Mouse (Mus musculus) intestine, embryonic 14.5 days (tissue): ENCODE data around the gene Zfp316. TPM values are rescaled to one million over a fixed set of nuclear protein-coding genes. Genes with fewer than 3 reads are reported as not detected.

ENCODE experiments used
- ATAC-seq: fragments of 200-750 bp; cut with Nextera tagmentation; replicated peaks from 2 replicates; pipeline ENCODE4 v1.8.0; 2017; ENCODE audit warnings: low read depth, moderate number of reproducible peaks, moderate TSS enrichment, moderate library complexity; ENCODE audit not compliant: low FRiP score, low TSS enrichment
- DNase-seq: peaks from one replicate; pipeline ENCODE4 v3.0.0-alpha.2; 2018; ENCODE audit warnings: low spot score
- H3K27ac ChIP-seq: fragments of 300-500 bp; sonication (generic); 2 replicates; pipeline ENCODE4 v1.5.1; 2014; ENCODE audit warnings: low read depth, mild to moderate bottlenecking, control low read depth
- H3K27me3 ChIP-seq: fragments of 300-500 bp; sonication (generic); replicated peaks from 2 replicates; pipeline ENCODE4 v1.6.1; 2014; ENCODE audit warnings: low read length, control low read depth; ENCODE audit not compliant: control insufficient read depth, insufficient read depth
- H3K36me3 ChIP-seq: fragments of 300-500 bp; sonication (generic); 2 replicates; pipeline ENCODE4 v1.6.1; 2014; ENCODE audit warnings: low read length, control low read depth; ENCODE audit not compliant: control insufficient read depth, insufficient read depth
- H3K4me1 ChIP-seq: fragments of 300-500 bp; sonication (generic); replicated peaks from 2 replicates; pipeline ENCODE4 v1.6.1; 2014; ENCODE audit warnings: low read length, control low read depth, mixed read lengths; ENCODE audit not compliant: control insufficient read depth, insufficient read depth
- H3K4me2 ChIP-seq: fragments of 300-500 bp; sonication (generic); 2 replicates; pipeline ENCODE4 v1.6.1; 2014; ENCODE audit warnings: low read length
- H3K4me3 ChIP-seq: fragments of 300-500 bp; sonication (generic); 2 replicates; pipeline ENCODE4 v1.5.1; 2014; ENCODE audit warnings: low read depth, low read length, control low read depth, mixed read lengths
- H3K9ac ChIP-seq: fragments of 300-500 bp; sonication (generic); 2 replicates; pipeline ENCODE4 v1.6.1; 2014; ENCODE audit warnings: mild to moderate bottlenecking, low read length
- H3K9me3 ChIP-seq: fragments of 300-500 bp; sonication (generic); 2 replicates; pipeline ENCODE4 v1.6.1; 2016; ENCODE audit warnings: low read length, control low read depth; ENCODE audit not compliant: control insufficient read depth
- WGBS: fragments of 180-500 bp; shearing (Covaris S2); extraction: QIAGEN DNeasy Blood & Tissue Kit; methylation state at CpG from one replicate; pipeline ENCODE4 v1.1.7; 2014; 5-methylcytosine and 5-hydroxymethylcytosine counted together
- polyA plus RNA-seq: library from polyadenylated mRNA; unstranded; fragments of >200 nt; fragmentation: Nextera tagmentation; extraction: Ambion mirVana; gene quantifications from 2 replicates; pipeline ENCODE4 v1.2.1, GENCODE M21; 2014

Zfp316 gene
- 1.2 and 2.0 TPM in 2 replicates for polyA plus RNA-seq

DNA sequence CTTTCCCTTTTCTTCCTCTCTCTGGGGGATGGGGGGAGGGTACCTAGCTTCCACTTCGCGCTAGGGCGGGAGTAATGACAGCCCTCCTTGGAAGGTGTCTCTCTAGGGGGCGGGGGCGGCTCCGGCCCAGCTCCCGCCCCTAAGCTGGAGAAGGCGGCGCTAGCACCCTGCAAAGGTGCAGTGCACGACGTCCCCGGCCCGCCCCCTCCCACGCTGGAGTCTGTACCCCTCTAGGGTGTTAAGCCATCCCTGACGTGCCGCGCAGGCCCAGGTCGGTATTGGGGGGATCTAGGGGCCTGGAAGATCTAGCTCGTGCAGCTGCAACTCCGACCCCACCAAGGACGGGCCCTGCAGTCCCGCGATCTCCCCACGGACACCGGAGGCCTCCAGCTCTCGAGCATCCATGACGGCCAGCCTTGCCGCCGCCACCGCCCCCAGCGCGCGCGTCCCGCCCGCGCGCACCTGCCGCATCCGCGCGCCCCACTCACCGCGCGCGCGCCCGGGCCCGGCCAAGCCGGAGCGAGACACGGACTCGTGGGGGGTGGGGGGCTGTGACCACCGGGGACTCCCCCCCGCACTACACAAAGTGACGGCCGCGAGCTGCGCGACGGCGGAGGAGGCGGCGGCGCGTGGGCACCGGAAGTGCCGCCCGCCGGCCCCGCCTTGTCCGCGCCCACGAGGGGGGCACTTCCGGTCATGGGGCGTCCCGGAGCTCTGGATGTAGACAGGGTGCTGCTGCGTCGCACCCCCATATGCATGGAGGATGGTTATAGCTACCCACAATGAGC is at the start of gene Zfp316:
Gene Zfp316, minus strand, starts transcription at position 660 of the 788 bp plus-strand sequence.
- ATAC-seq (peak; percentile 87), DNase-seq (peak; percentile 79)
- peak within 1 kb of the TSS; percentile 84 for H3K9ac ChIP-seq
- no peaks in the 10 kb centered on the region for H3K27me3 ChIP-seq
- peaks cover 6% of the 10 kb centered on the region for H3K4me1 ChIP-seq
- peak within 1 kb of the TSS; percentile 91 for H3K4me2 ChIP-seq
- no peaks in the 10 kb centered on the region for H3K9me3 ChIP-seq
- peak within 1 kb of the TSS; percentile 86 for H3K4me3 ChIP-seq
- H3K27ac ChIP-seq = no peak within 1 kb of the TSS
- WGBS = under 1% methylated on average over 65 of the region's 79 CpGs
- H3K36me3 ChIP-seq = no peaks in the 10 kb centered on the region

- no peak overlapping the region for H3K27ac ChIP-seq
- H3K27me3 ChIP-seq = no peaks in the 10 kb centered on the region
- peaks cover 54% of the 10 kb centered on the region for H3K36me3 ChIP-seq
- DNase-seq (no peak), ATAC-seq (no peak)
- 90% methylated on average over 8 of the region's 8 CpGs for WGBS
- H3K4me2 ChIP-seq = no peak overlapping the region
- no peak overlapping the region for H3K9ac ChIP-seq
- H3K9me3 ChIP-seq = no peaks in the 10 kb centered on the region
- no peak overlapping the region for H3K4me3 ChIP-seq
- H3K4me1 ChIP-seq = peaks cover 14% of the 10 kb centered on the region; the same call in 1 of the 2 replicates
These were observed 47.4 kb upstream of the Zfp316 start for GRCm38 (mm10) chr5:143317288-143317610.

GRCm38 (mm10) chr5:143316605-143317287 is 46.9 kb upstream of the Zfp316 start:
- Histone ChIP-seq H3K27me3 (no peaks in the 10 kb centered on the region), H3K9me3 (no peaks in the 10 kb centered on the region), H3K4me3 (no peak overlapping the region), H3K4me2 (no peak overlapping the region), H3K4me1 (peaks cover 14% of the 10 kb centered on the region; the same call in 1 of the 2 replicates), H3K9ac (no peak overlapping the region), H3K36me3 (peaks cover 52% of the 10 kb centered on the region), H3K27ac (no peak overlapping the region)
- DNase-seq (no peak), ATAC-seq (no peak)
- 96% methylated on average over 5 of the region's 5 CpGs for WGBS

GRCm38 (mm10) chr5:143315514-143315888 is 45.7 kb upstream of the Zfp316 start:
- Histone ChIP-seq H3K9me3 (no peaks in the 10 kb centered on the region), H3K4me1 (peaks cover 14% of the 10 kb centered on the region; the same call in 1 of the 2 replicates), H3K4me2 (peak overlapping the region; percentile 93), H3K9ac (peak overlapping the region; percentile 94), H3K36me3 (peaks cover 54% of the 10 kb centered on the region), H3K27ac (no peak overlapping the region), H3K27me3 (no peaks in the 10 kb centered on the region), H3K4me3 (peak overlapping the region; percentile 98)
- DNase-seq (no peak), ATAC-seq (peak; percentile 38; the same call in 1 of the 2 replicates)
- WGBS = 11% methylated on average over 8 of the region's 8 CpGs

- peaks cover 54% of the 10 kb centered on the region for H3K36me3 ChIP-seq
- ATAC-seq = peak; percentile 84
These were observed 45.1 kb upstream of the Zfp316 start, which contains the start of gene E130309D02Rik for GRCm38 (mm10) chr5:143314730-143315513. E130309D02Rik (minus strand) TSS chr5:143315360.

GRCm38 (mm10) chr5:143314183-143314729 is 44.4 kb upstream of the Zfp316 start:
- Histone ChIP-seq H3K27ac (peak overlapping the region; percentile 80), H3K27me3 (no peaks in the 10 kb centered on the region), H3K4me2 (peak overlapping the region; percentile 93), H3K4me1 (peaks cover 14% of the 10 kb centered on the region; the same call in 1 of the 2 replicates), H3K36me3 (peaks cover 54% of the 10 kb centered on the region), H3K9me3 (no peaks in the 10 kb centered on the region), H3K4me3 (peak overlapping the region; percentile 98), H3K9ac (peak overlapping the region; percentile 94)
- WGBS = 5% methylated on average over 16 of the region's 16 CpGs
- DNase-seq = peak; percentile 64
- no peak; the same call in 1 of the 2 replicates for ATAC-seq

More at GRCm38 (mm10) chr5:143314730-143315513, 45.1 kb upstream of the Zfp316 start, which contains the start of gene E130309D02Rik:
- WGBS = under 1% methylated on average over 100 of the region's 101 CpGs
- Histone ChIP-seq H3K27ac (peak within 1 kb of the TSS; percentile 80), H3K27me3 (no peaks in the 10 kb centered on the region), H3K9me3 (no peaks in the 10 kb centered on the region), H3K4me2 (peak within 1 kb of the TSS; percentile 93), H3K4me3 (peak within 1 kb of the TSS; percentile 98), H3K4me1 (peaks cover 14% of the 10 kb centered on the region; the same call in 1 of the 2 replicates), H3K9ac (peak within 1 kb of the TSS; percentile 94)
- DNase-seq = peak; percentile 95

DNA sequence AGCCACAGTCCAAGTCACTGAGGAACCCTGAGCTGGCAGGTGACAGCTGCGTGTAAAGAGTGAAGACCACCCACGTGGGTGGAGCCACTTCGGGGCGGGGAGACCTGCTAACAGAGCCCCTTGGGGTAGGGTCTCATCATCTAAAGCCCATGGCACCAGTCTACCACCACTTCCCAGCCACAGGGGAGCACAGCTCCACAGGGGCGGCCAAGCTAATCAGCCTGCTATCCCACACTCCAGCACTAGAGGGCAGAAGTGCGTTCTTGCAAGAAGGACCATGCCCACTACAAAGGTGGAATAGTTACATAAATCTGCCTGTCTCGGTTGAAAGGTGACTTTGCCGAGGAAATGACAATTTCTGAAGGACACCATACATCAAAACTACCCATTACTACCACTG is 42.1 kb upstream of the Zfp316 start:
- Histone ChIP-seq H3K36me3 (peaks cover 49% of the 10 kb centered on the region), H3K4me3 (no peak overlapping the region), H3K27me3 (no peaks in the 10 kb centered on the region), H3K27ac (no peak overlapping the region), H3K4me2 (no peak overlapping the region), H3K4me1 (peaks cover 14% of the 10 kb centered on the region; the same call in 1 of the 2 replicates), H3K9ac (no peak overlapping the region), H3K9me3 (no peaks in the 10 kb centered on the region)
- DNase-seq = peak; percentile 94
- 66% methylated on average over 8 of the region's 8 CpGs for WGBS
- no peak for ATAC-seq

DNA sequence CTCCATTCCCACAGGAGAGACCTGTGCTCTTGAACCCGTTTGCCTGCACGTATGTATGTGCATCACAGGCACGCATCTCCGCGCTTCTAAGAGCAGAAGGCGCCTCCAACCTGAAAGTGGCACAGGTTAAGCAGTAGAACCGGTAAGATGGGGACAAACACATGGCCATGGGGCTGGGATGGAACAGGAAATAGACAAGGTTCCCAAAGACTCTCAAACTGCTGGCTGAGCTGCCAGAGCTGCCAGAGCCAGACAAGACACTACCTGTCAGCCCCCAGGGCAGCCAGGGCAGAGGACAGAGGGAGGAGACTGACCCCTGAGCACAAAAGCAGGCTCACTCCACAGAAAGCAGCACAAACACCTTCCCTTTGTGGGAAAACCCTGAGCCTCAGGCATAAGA is 40.1 kb upstream of the Zfp316 start:
- no peak overlapping the region for H3K4me2 ChIP-seq
- H3K9me3 ChIP-seq = no peaks in the 10 kb centered on the region
- H3K9ac ChIP-seq = no peak overlapping the region
- peaks cover 66% of the 10 kb centered on the region for H3K36me3 ChIP-seq
- H3K4me1 ChIP-seq = peaks cover 14% of the 10 kb centered on the region; the same call in 1 of the 2 replicates
- 93% methylated on average over 7 of the region's 7 CpGs for WGBS
- H3K27me3 ChIP-seq = no peaks in the 10 kb centered on the region
- ATAC-seq (no peak), DNase-seq (no peak)
- H3K4me3 ChIP-seq = no peak overlapping the region
- H3K27ac ChIP-seq = no peak overlapping the region
